Mouse (Mus musculus) neural tube, embryonic 11.5 days (tissue): ENCODE measurements around the gene Gm13275. TPM values are rescaled to one million over a fixed set of nuclear protein-coding genes. Genes with fewer than 3 reads are reported as not detected.
"Not testable (repeated sequence)": the region's sequence is repeated elsewhere in the genome, so short reads cannot be mapped to it uniquely, and the experiment has no call there.

Experiments
- ATAC-seq: fragments of 200-750 bp; cut with Nextera tagmentation; 2 replicates; pipeline ENCODE4 v1.8.0; 2017; ENCODE audit warnings: moderate number of reproducible peaks, mild to moderate bottlenecking, moderate TSS enrichment, moderate library complexity; ENCODE audit not compliant: insufficient read depth, low FRiP score, low TSS enrichment
- DNase-seq: peaks from one replicate; pipeline ENCODE4 v3.0.0-alpha.2; 2015; ENCODE audit warnings: low spot score
- H3K27ac ChIP-seq: fragments of 300-500 bp; sonication (generic); 2 replicates; pipeline ENCODE4 v1.5.1; 2014; ENCODE audit warnings: low read depth, mild to moderate bottlenecking, low read length
- H3K27me3 ChIP-seq: fragments of 300-500 bp; sonication (generic); 2 replicates; pipeline ENCODE4 v1.6.1; 2014; ENCODE audit warnings: mild to moderate bottlenecking, low read length, mixed read lengths; ENCODE audit not compliant: control insufficient read depth, insufficient read depth
- H3K36me3 ChIP-seq: fragments of 300-500 bp; sonication (generic); 2 replicates; pipeline ENCODE4 v1.6.1; 2014; ENCODE audit warnings: mild to moderate bottlenecking, low read length, moderate library complexity, mixed read lengths; ENCODE audit not compliant: control insufficient read depth, insufficient read depth
- H3K4me1 ChIP-seq: fragments of 300-500 bp; sonication (generic); 2 replicates; pipeline ENCODE4 v1.6.1; 2014; ENCODE audit warnings: low read length, mixed read lengths; ENCODE audit not compliant: control insufficient read depth, insufficient read depth
- H3K4me2 ChIP-seq: fragments of 300-500 bp; sonication (generic); 2 replicates; pipeline ENCODE4 v1.6.1; 2014; ENCODE audit warnings: low read depth, mild to moderate bottlenecking, moderate library complexity
- H3K4me3 ChIP-seq: fragments of 300-500 bp; sonication (generic); 2 replicates; pipeline ENCODE4 v1.5.1; 2014; ENCODE audit warnings: low read depth, low read length
- H3K9ac ChIP-seq: fragments of 300-500 bp; sonication (generic); 2 replicates; pipeline ENCODE4 v1.6.1; 2014; ENCODE audit warnings: mild to moderate bottlenecking, low read length
- H3K9me3 ChIP-seq: fragments of 300-500 bp; sonication (generic); 2 replicates; pipeline ENCODE4 v1.6.1; 2016; ENCODE audit warnings: low read length; ENCODE audit not compliant: control insufficient read depth
- WGBS: fragments of 180-500 bp; shearing (Covaris S2); extraction: QIAGEN DNeasy Blood & Tissue Kit; methylation state at CpG from one replicate; pipeline ENCODE4 v1.1.7; 2014; 5-methylcytosine and 5-hydroxymethylcytosine counted together
- polyA plus RNA-seq: library from polyadenylated mRNA; unstranded; fragments of >200 nt; fragmentation: Nextera tagmentation; extraction: Ambion mirVana; gene quantifications from 2 replicates; pipeline ENCODE4 v1.2.1, GENCODE M21; 2014

The Gm13275 gene
- polyA plus RNA-seq, 1 experiment from 2014 or later = not detected

- not testable (repeated sequence) for H3K27ac ChIP-seq, ATAC-seq, H3K9ac ChIP-seq, DNase-seq, H3K4me1 ChIP-seq, H3K36me3 ChIP-seq, H3K27me3 ChIP-seq, H3K4me2 ChIP-seq, H3K9me3 ChIP-seq, H3K4me3 ChIP-seq
- WGBS = no CpG with 5 or more reads among the region's 27 CpGs
These were observed 8.9 kb upstream of the Gm13275 start, which contains the start of gene Gm13276 for GRCm38 (mm10) chr4:88785409-88785808. Gene Gm13276, plus strand, starts transcription at chr4:88785709.

GRCm38 (mm10) chr4:88788402-88788801, 5.9 kb upstream of the Gm13275 start, which contains the start of gene Gm13277:
Gene Gm13277, plus strand, starts transcription at chr4:88788632.
- not testable (repeated sequence) for H3K4me3 ChIP-seq, H3K4me1 ChIP-seq, H3K9ac ChIP-seq, H3K4me2 ChIP-seq, DNase-seq, ATAC-seq, H3K27me3 ChIP-seq, H3K36me3 ChIP-seq, H3K9me3 ChIP-seq, H3K27ac ChIP-seq
- 0% methylated on average over 1 of the region's 28 CpGs for WGBS

GRCm38 (mm10) chr4:88791250-88791649, 3.0 kb upstream of the Gm13275 start, which contains the start of gene Gm13278:
Gene Gm13278, plus strand, starts transcription at chr4:88791550.
- not testable (repeated sequence) for H3K4me3 ChIP-seq, H3K27me3 ChIP-seq, H3K9me3 ChIP-seq, H3K4me1 ChIP-seq, ATAC-seq, DNase-seq, H3K9ac ChIP-seq, H3K27ac ChIP-seq, H3K36me3 ChIP-seq, H3K4me2 ChIP-seq
- no CpG with 5 or more reads among the region's 28 CpGs for WGBS

- not testable (repeated sequence) for ATAC-seq, H3K9me3 ChIP-seq, H3K36me3 ChIP-seq, H3K4me3 ChIP-seq, DNase-seq, H3K27me3 ChIP-seq, H3K9ac ChIP-seq, H3K4me2 ChIP-seq, H3K4me1 ChIP-seq, H3K27ac ChIP-seq
- WGBS = no CpG with 5 or more reads among the region's 28 CpGs
These were observed 2.8 kb downstream of the Gm13275 start, which contains the start of gene Gm13279 for GRCm38 (mm10) chr4:88797097-88797496. Gene Gm13279, plus strand, starts transcription at chr4:88797397.

- not testable (repeated sequence) for H3K4me1 ChIP-seq, H3K9ac ChIP-seq, H3K27me3 ChIP-seq, ATAC-seq, H3K36me3 ChIP-seq, H3K27ac ChIP-seq, DNase-seq, H3K4me2 ChIP-seq, H3K9me3 ChIP-seq, H3K4me3 ChIP-seq
- 10% methylated on average over 2 of the region's 7 CpGs for WGBS
These were observed 5.1 kb downstream of the Gm13275 start, which contains the start of gene Gm13285 for GRCm38 (mm10) chr4:88799365-88799764. Gene Gm13285, plus strand, starts transcription at chr4:88799665.

GRCm38 (mm10) chr4:88802954-88803353, 8.7 kb downstream of the Gm13275 start, which contains the start of gene Gm13287:
Gene Gm13287, plus strand, starts transcription at chr4:88803254.
- WGBS = no CpG with 5 or more reads among the region's 29 CpGs

GRCm38 (mm10) chr4:88805231-88805630, 10.9 kb downstream of the Gm13275 start, which contains the start of gene Gm13288:
Gene Gm13288, plus strand, starts transcription at chr4:88805531.
- DNase-seq, H3K36me3 ChIP-seq, H3K4me1 ChIP-seq, H3K9me3 ChIP-seq, H3K27me3 ChIP-seq, H3K4me3 ChIP-seq, ATAC-seq, H3K9ac ChIP-seq, H3K4me2 ChIP-seq, H3K27ac ChIP-seq: not testable (repeated sequence)
- WGBS = no CpG with 5 or more reads among the region's 8 CpGs

More at GRCm38 (mm10) chr4:88802954-88803353, 8.7 kb downstream of the Gm13275 start, which contains the start of gene Gm13287:
- H3K4me3 ChIP-seq, H3K27ac ChIP-seq, H3K27me3 ChIP-seq, H3K9ac ChIP-seq, H3K4me1 ChIP-seq, H3K36me3 ChIP-seq, DNase-seq, ATAC-seq, H3K9me3 ChIP-seq, H3K4me2 ChIP-seq: not testable (repeated sequence)

- WGBS = no CpG with 5 or more reads among the region's 34 CpGs
These were observed 11.5 kb downstream of the Gm13275 start for GRCm38 (mm10) chr4:88805761-88806160.

GRCm38 (mm10) chr4:88815928-88816327, 21.6 kb downstream of the Gm13275 start, which contains the start of gene Ifna7:
Gene Ifna7, plus strand, starts transcription at chr4:88816228.
- WGBS = 71% methylated on average over 3 of the region's 3 CpGs
- H3K4me1 ChIP-seq = no peaks in the 10 kb centered on the region
- ATAC-seq = no peak

More at GRCm38 (mm10) chr4:88805761-88806160, 11.5 kb downstream of the Gm13275 start:
- not testable (repeated sequence) for H3K27ac ChIP-seq, H3K36me3 ChIP-seq, H3K4me2 ChIP-seq, DNase-seq, H3K9me3 ChIP-seq, H3K9ac ChIP-seq, ATAC-seq, H3K27me3 ChIP-seq, H3K4me1 ChIP-seq, H3K4me3 ChIP-seq

More at GRCm38 (mm10) chr4:88815928-88816327, 21.6 kb downstream of the Gm13275 start, which contains the start of gene Ifna7:
- Histone ChIP-seq H3K4me3 (no peak within 1 kb of the TSS), H3K36me3 (no peaks in the 10 kb centered on the region), H3K4me2 (no peak within 1 kb of the TSS), H3K9me3 (no peaks in the 10 kb centered on the region), H3K27ac (no peak within 1 kb of the TSS), H3K27me3 (no peaks in the 10 kb centered on the region), H3K9ac (no peak within 1 kb of the TSS)
- DNase-seq = no peak
